Mouse (Mus musculus): ENCODE measurements around the gene Ccr7. TPM values are rescaled to one million over a fixed set of nuclear protein-coding genes. Genes with fewer than 3 reads are reported as not detected.

Ccr7 gene
- polyA plus RNA-seq, 2 experiments: 0.11 to 0.29 TPM

DNA sequence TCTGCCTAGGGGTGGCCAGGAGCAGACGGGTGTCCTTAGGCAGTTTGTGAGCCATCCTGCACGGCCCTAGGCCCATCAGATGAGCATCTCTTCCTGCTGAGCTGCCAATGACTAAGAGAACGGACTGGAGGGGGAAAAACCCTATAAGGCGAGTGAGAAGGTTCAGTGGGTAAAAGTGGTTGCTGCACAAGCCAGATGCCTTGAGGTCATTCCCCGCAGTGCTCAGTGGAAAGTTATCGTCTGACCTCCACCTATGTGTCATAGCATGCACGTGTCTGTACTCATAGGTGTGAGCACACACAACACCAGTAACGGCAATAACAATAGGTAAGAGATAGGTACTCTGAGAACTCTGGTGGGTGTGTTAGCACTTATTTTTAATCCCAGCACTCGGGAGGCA is 56.0 kb downstream of the Ccr7 start:
- no peak for TF ChIP-seq CTCF (IDR thresholded peaks at IDR 0.05; ENCODE audit: low read depth)
- TF ChIP-seq EP300 (IDR thresholded peaks at IDR 0.05; ENCODE audit: low read depth): no peak
- WGBS (ENCODE audit: insufficient replicate concordance): 64% methylated on average over 9 of the region's 9 CpGs

DNA sequence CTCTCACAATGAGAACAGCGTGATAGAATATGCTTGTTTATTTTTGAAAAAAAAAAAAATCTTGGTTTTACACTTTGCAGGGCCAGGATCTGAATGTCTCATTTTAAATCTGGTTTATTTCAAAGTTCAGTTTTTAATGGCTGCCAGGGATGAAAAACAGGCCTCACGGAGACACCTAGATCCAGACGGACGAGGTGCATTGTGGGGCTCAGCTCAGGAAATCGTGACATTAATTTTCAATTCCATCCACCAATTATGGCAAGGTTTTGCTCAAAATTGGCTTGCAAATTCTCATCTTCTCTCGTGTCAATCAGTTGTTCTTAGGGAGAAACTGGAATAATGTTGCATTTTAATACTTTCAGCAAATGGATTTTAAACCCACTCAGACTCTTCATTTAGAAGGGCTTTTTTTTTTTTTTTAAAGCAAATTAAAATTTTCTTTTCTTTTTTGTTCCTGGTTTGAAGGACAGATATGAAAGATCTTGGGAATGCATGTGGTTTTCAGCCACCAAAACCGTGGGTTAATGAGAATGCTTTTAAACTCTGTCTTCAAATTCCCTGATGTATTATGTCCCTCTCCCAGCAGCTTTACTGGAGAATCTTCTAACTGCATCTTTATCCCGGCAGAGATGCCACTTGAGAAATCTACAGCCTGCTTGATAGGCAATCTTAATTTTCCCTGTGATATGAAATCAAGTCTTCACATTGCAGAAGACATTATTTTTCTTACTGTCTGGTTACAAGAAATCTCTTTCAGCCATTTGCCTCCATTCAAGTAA is 57.7 kb downstream of the Ccr7 start:
- Histone ChIP-seq H3K4me2 (ENCODE audit: low read depth) (no peak overlapping the region), H3K27me3 (ENCODE audit: control insufficient read depth, insufficient read depth, low read length) (no peaks in the 10 kb centered on the region), H3K36me3 (replicated peaks; ENCODE audit: control insufficient read depth, insufficient read depth, low read depth) (no peaks in the 10 kb centered on the region), H3K4me3 (ENCODE audit: insufficient read depth in 1 of 2, low read depth in 2 of 2, low read length in 2 of 2) (no peak overlapping the region), H3K4me1 (replicated peaks; ENCODE audit: control insufficient read depth in 2 of 2, insufficient read depth in 2 of 2, low read length in 1 of 2) (no peaks in the 10 kb centered on the region), H3K9me3 (ENCODE audit: control insufficient read depth, low read length) (no peaks in the 10 kb centered on the region), H3K27ac (no peak overlapping the region), H3K9ac (replicated peaks) (no peak overlapping the region)
- TF ChIP-seq EP300 (IDR thresholded peaks at IDR 0.05; ENCODE audit: low read depth): no peak
- no peak for TF ChIP-seq CTCF (IDR thresholded peaks at IDR 0.05; ENCODE audit: low read depth)
- 65% methylated on average over 8 of the region's 8 CpGs for WGBS (ENCODE audit: insufficient replicate concordance)
- DNase-seq (ENCODE audit: low read depth in 3 of 3, low spot score in 3 of 3) (no peak), ATAC-seq (ENCODE audit: insufficient read depth) (no peak)

More for the DNA sequence above, 56.0 kb downstream of the Ccr7 start:
- ATAC-seq (ENCODE audit: insufficient read depth) (no peak), DNase-seq (ENCODE audit: low read depth in 3 of 3, low spot score in 3 of 3) (no peak)
- H3K27me3 ChIP-seq (ENCODE audit: control insufficient read depth, insufficient read depth, low read length): no peaks in the 10 kb centered on the region
- H3K4me1 ChIP-seq (replicated peaks; ENCODE audit: control insufficient read depth in 2 of 2, insufficient read depth in 2 of 2, low read length in 1 of 2): no peaks in the 10 kb centered on the region
- no peaks in the 10 kb centered on the region for H3K9me3 ChIP-seq (ENCODE audit: control insufficient read depth, low read length)
- no peaks in the 10 kb centered on the region for H3K36me3 ChIP-seq (replicated peaks; ENCODE audit: control insufficient read depth, insufficient read depth, low read depth)
- no peak overlapping the region for H3K27ac ChIP-seq
- no peak overlapping the region for H3K9ac ChIP-seq (replicated peaks)
- H3K4me3 ChIP-seq (ENCODE audit: insufficient read depth in 1 of 2, low read depth in 2 of 2, low read length in 2 of 2): no peak overlapping the region
- no peak overlapping the region for H3K4me2 ChIP-seq (ENCODE audit: low read depth)

DNA sequence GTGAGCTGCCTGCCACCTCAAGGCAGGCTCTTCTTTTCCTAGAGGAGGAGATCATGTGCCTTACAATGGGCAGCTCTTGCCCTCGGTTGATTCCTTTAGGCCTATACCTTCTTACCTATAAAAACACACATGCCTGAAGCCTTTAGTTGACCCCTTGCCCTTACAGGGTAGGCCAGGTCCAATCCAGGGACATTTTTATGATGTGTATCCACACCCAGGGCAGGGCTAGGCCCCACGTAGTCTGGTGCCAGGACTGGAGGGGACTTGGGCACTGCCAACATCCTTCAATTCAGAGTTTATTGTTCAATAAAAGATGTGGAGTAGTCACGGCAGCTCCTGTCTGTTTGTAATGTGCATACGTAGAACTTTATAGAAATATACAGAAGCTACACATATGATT is 58.5 kb downstream of the Ccr7 start:
- Histone ChIP-seq H3K9me3 (ENCODE audit: control insufficient read depth, low read length) (no peaks in the 10 kb centered on the region), H3K4me1 (replicated peaks; ENCODE audit: control insufficient read depth in 2 of 2, insufficient read depth in 2 of 2, low read length in 1 of 2) (no peaks in the 10 kb centered on the region), H3K36me3 (replicated peaks; ENCODE audit: control insufficient read depth, insufficient read depth, low read depth) (no peaks in the 10 kb centered on the region), H3K9ac (replicated peaks) (no peak overlapping the region), H3K27ac (no peak overlapping the region), H3K4me2 (ENCODE audit: low read depth) (no peak overlapping the region), H3K27me3 (ENCODE audit: control insufficient read depth, insufficient read depth, low read length) (no peaks in the 10 kb centered on the region), H3K4me3 (ENCODE audit: insufficient read depth in 1 of 2, low read depth in 2 of 2, low read length in 2 of 2) (no peak overlapping the region)
- DNase-seq (ENCODE audit: low read depth in 3 of 3, low spot score in 3 of 3) (no peak), ATAC-seq (ENCODE audit: insufficient read depth) (no peak)
- WGBS (ENCODE audit: insufficient replicate concordance): 59% methylated on average over 4 of the region's 4 CpGs
- TF ChIP-seq CTCF (IDR thresholded peaks at IDR 0.05; ENCODE audit: low read depth): no peak
- TF ChIP-seq EP300 (IDR thresholded peaks at IDR 0.05; ENCODE audit: low read depth): no peak

DNA sequence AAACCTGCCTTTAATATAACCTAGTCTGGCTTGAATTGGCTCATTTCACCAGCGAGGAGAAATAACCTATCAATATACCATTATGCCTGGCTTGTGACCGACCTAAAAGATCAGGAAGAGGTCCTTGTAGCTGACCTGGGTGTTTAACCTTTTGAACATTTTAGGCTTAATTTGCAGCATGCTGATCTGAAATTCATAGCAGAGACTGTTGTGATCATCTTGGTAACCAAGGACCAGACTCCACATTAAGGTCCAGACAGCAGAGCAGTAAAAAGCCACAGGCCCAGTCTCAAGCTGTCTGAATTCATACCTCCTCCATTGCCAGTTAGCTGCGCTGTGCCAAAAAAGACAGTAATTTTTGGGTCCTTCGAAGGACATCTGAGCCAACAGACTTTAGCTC is 59.1 kb downstream of the Ccr7 start:
- ATAC-seq (ENCODE audit: insufficient read depth): no peak
- Histone ChIP-seq H3K4me3 (ENCODE audit: insufficient read depth in 1 of 2, low read depth in 2 of 2, low read length in 2 of 2) (no peak overlapping the region), H3K9ac (replicated peaks) (no peak overlapping the region), H3K27ac (no peak overlapping the region), H3K36me3 (replicated peaks; ENCODE audit: control insufficient read depth, insufficient read depth, low read depth) (no peaks in the 10 kb centered on the region), H3K4me2 (ENCODE audit: low read depth) (no peak overlapping the region), H3K27me3 (ENCODE audit: control insufficient read depth, insufficient read depth, low read length) (no peaks in the 10 kb centered on the region), H3K9me3 (ENCODE audit: control insufficient read depth, low read length) (no peaks in the 10 kb centered on the region), H3K4me1 (replicated peaks; ENCODE audit: control insufficient read depth in 2 of 2, insufficient read depth in 2 of 2, low read length in 1 of 2) (no peaks in the 10 kb centered on the region)
- WGBS (ENCODE audit: insufficient replicate concordance): 65% methylated on average over 4 of the region's 4 CpGs
- no peak for DNase-seq (ENCODE audit: low read depth in 3 of 3, low spot score in 3 of 3)
- no peak for TF ChIP-seq EP300 (IDR thresholded peaks at IDR 0.05; ENCODE audit: low read depth)

DNA sequence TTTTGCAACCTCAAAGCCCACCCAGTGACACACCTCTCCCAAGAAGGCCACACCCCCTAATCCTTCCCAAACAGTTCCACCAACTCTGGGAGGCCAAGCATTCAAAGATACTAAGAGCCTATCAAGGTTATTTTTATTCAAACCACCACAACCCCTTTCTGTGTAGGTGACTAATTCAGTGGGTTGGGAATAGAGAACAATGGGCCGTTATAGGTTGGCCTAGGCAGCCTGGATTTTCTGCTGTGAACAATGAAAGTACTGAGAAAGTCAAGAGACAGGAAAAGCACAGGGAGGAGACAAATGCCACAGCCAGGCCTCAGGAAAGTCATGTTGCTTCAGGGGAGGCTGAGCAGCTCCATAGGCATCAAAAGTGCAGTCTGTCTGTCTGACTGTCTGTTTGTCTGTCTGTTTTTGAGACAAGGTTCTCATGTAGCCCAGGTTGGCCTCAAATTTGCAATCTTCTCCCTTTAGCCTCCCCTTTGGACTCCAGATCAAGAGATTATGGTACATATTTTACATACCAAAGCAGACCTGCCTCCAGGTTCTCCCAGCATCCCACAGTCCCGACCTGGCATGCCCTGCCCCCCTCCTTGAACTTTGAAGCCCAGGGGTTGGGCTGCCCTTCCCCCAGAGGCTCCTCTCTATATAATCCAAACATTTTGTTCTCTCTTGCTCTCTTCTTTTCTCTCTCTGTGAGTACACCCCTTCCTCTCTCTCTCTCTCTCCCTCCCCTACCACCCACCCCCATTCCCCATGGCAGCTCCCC is 59.8 kb downstream of the Ccr7 start:
- TF ChIP-seq EP300 (IDR thresholded peaks at IDR 0.05; ENCODE audit: low read depth) (no peak), CTCF (IDR thresholded peaks at IDR 0.05; ENCODE audit: low read depth) (no peak)
- H3K4me1 ChIP-seq (replicated peaks; ENCODE audit: control insufficient read depth in 2 of 2, insufficient read depth in 2 of 2, low read length in 1 of 2): no peaks in the 10 kb centered on the region
- no peaks in the 10 kb centered on the region for H3K27me3 ChIP-seq (ENCODE audit: control insufficient read depth, insufficient read depth, low read length)
- H3K9me3 ChIP-seq (ENCODE audit: control insufficient read depth, low read length): no peaks in the 10 kb centered on the region
- no peak overlapping the region for H3K4me3 ChIP-seq (ENCODE audit: insufficient read depth in 1 of 2, low read depth in 2 of 2, low read length in 2 of 2)
- no peak for ATAC-seq (ENCODE audit: insufficient read depth)
- H3K4me2 ChIP-seq (ENCODE audit: low read depth): no peak overlapping the region
- no peak overlapping the region for H3K27ac ChIP-seq
- DNase-seq (ENCODE audit: low read depth in 3 of 3, low spot score in 3 of 3): no peak
- H3K9ac ChIP-seq (replicated peaks): no peak overlapping the region
- no peaks in the 10 kb centered on the region for H3K36me3 ChIP-seq (replicated peaks; ENCODE audit: control insufficient read depth, insufficient read depth, low read depth)
- WGBS (ENCODE audit: insufficient replicate concordance): 56% methylated on average over 2 of the region's 2 CpGs

Other genes starting within 250 kb of the Ccr7 start
- 16.9 and 28.6 TPM in 2 replicates for gene Cdc6, start 247.3 kb downstream of the Ccr7 start, polyA plus RNA-seq (2012; rRNA removed)
- gene Cdc6, start 247.3 kb downstream of the Ccr7 start, polyA plus RNA-seq (2014; fragmentation: Nextera tagmentation; extraction: Ambion mirVana): 64.1 and 71.0 TPM in 2 replicates
- 1.9 and 2.3 TPM in 2 replicates for gene Rara, start 227.3 kb downstream of the Ccr7 start, polyA plus RNA-seq (2012; rRNA removed)
- 3.0 and 3.2 TPM in 2 replicates for gene Rara, start 227.3 kb downstream of the Ccr7 start, polyA plus RNA-seq (2014; fragmentation: Nextera tagmentation; extraction: Ambion mirVana)
- gene Gjd3, start 172.1 kb downstream of the Ccr7 start, polyA plus RNA-seq (2012; rRNA removed): not detected in 2 replicates
- gene Gjd3, start 172.1 kb downstream of the Ccr7 start, polyA plus RNA-seq (2014; fragmentation: Nextera tagmentation; extraction: Ambion mirVana): not detected in 2 replicates
- gene Top2a, start 130.9 kb downstream of the Ccr7 start, polyA plus RNA-seq (2012; rRNA removed): 57.7 and 108 TPM in 2 replicates
- 197 and 214 TPM in 2 replicates for gene Top2a, start 130.9 kb downstream of the Ccr7 start, polyA plus RNA-seq (2014; fragmentation: Nextera tagmentation; extraction: Ambion mirVana)
- 60.6 and 71.4 TPM in 2 replicates for gene Igfbp4, start 113.8 kb downstream of the Ccr7 start, polyA plus RNA-seq (2012; rRNA removed)
- gene Igfbp4, start 113.8 kb downstream of the Ccr7 start, polyA plus RNA-seq (2014; fragmentation: Nextera tagmentation; extraction: Ambion mirVana): 115 and 123 TPM in 2 replicates
- gene Tns4, start 65.8 kb downstream of the Ccr7 start, polyA plus RNA-seq (2012; rRNA removed): 0.36 and 0.42 TPM in 2 replicates
- gene Tns4, start 65.8 kb downstream of the Ccr7 start, polyA plus RNA-seq (2014; fragmentation: Nextera tagmentation; extraction: Ambion mirVana): 0.09 and 0.33 TPM in 2 replicates
- gene Smarce1, start 75.9 kb upstream of the Ccr7 start, polyA plus RNA-seq (2012; rRNA removed): 21.3 and 60.1 TPM in 2 replicates
- gene Smarce1, start 75.9 kb upstream of the Ccr7 start, polyA plus RNA-seq (2014; fragmentation: Nextera tagmentation; extraction: Ambion mirVana): 53.5 and 58.8 TPM in 2 replicates
- gene Krt222, start 89.0 kb upstream of the Ccr7 start, polyA plus RNA-seq (2012; rRNA removed): 0.01 and 0.04 TPM in 2 replicates
- gene Krt222, start 89.0 kb upstream of the Ccr7 start, polyA plus RNA-seq (2014; fragmentation: Nextera tagmentation; extraction: Ambion mirVana): 0.13 and 0.34 TPM in 2 replicates
- not detected in 2 replicates for gene Krt24, start 130.2 kb upstream of the Ccr7 start, polyA plus RNA-seq (2012; rRNA removed)
- gene Krt24, start 130.2 kb upstream of the Ccr7 start, polyA plus RNA-seq (2014; fragmentation: Nextera tagmentation; extraction: Ambion mirVana): not detected in 2 replicates
- gene Krt25, start 167.9 kb upstream of the Ccr7 start, polyA plus RNA-seq (2012; rRNA removed): not detected in 2 replicates
- not detected in 2 replicates for gene Krt25, start 167.9 kb upstream of the Ccr7 start, polyA plus RNA-seq (2014; fragmentation: Nextera tagmentation; extraction: Ambion mirVana)
- not detected in 2 replicates for gene Krt26, start 182.9 kb upstream of the Ccr7 start, polyA plus RNA-seq (2012; rRNA removed)
- not detected in 2 replicates for gene Krt26, start 182.9 kb upstream of the Ccr7 start, polyA plus RNA-seq (2014; fragmentation: Nextera tagmentation; extraction: Ambion mirVana)
- gene Krt27, start 196.0 kb upstream of the Ccr7 start, polyA plus RNA-seq (2012; rRNA removed): not detected in 2 replicates
- not detected in 2 replicates for gene Krt27, start 196.0 kb upstream of the Ccr7 start, polyA plus RNA-seq (2014; fragmentation: Nextera tagmentation; extraction: Ambion mirVana)
- 0.02 TPM in 1 of 2 replicates, not detected in the other for gene Krt28, start 219.8 kb upstream of the Ccr7 start, polyA plus RNA-seq (2012; rRNA removed)
- not detected in 2 replicates for gene Krt28, start 219.8 kb upstream of the Ccr7 start, polyA plus RNA-seq (2014; fragmentation: Nextera tagmentation; extraction: Ambion mirVana)
- 1.3 and 1.6 TPM in 2 replicates for gene Krt10, start 234.3 kb upstream of the Ccr7 start, polyA plus RNA-seq (2012; rRNA removed)
- gene Krt10, start 234.3 kb upstream of the Ccr7 start, polyA plus RNA-seq (2014; fragmentation: Nextera tagmentation; extraction: Ambion mirVana): 3.2 and 5.1 TPM in 2 replicates